Mouse (Mus musculus) frontal cortex, postnatal 25 days (tissue): Measurements from ENCODE around the gene Ablim1.

Source experiments
- DNase-seq, 2 experiments: peaks; one replicate each; pipeline ENCODE4 v3.0.0; 2022; ENCODE audit warnings: low spot score in 2 of 2

Gene Ablim1

DNA sequence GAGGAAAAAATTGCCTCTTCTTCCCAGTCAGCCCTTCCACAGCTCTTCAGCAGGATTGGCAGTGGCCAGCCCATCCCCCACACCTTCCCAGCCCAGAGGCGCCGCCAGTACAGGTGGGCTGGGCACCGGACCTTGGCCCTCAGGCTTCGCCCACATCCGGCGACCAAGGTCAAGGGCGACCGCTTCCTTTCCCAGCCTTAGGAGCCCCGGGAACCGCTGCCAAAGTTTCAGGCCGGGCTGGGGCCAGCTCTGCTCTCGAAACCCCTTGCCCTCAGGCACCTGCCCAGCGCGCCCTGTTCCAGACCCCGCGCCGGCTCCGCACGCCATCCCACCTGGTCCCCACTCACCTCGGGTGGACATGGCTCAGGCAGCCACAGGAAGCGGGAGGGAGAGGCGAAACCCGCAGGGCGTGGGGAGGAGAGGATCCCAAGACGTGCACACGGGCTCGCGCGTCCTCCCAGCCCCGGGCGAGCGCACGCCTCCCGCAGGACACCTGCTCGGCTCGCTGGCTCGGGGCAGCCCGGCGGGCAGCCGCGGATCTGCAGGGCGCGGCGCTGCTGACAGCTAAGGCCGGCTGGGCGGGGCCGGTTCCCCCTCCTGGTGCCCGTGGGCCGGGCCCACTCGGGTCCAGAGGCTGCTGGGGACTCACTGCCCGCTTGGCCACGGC, at the start of gene Ablim1:
Gene Ablim1, minus strand, starts transcription at position 574 of the 667 bp plus-strand sequence.
- peak in 1 of 2 experiments; percentile 24 for DNase-seq

- DNase-seq: no peak
Measured at GRCm38 (mm10) chr19:57363538-57363937, 48.8 kb upstream of the Ablim1 start.

- no peak for DNase-seq
Measured at GRCm38 (mm10) chr19:57363076-57363475, 48.4 kb upstream of the Ablim1 start.

GRCm38 (mm10) chr19:57362586-57362985, 47.9 kb upstream of the Ablim1 start:
- no peak for DNase-seq

- DNase-seq: no peak
Measured at GRCm38 (mm10) chr19:57361939-57362307, 47.2 kb upstream of the Ablim1 start.

- DNase-seq: peak; percentile 38
Measured at GRCm38 (mm10) chr19:57361131-57361938, 46.6 kb upstream of the Ablim1 start.

GRCm38 (mm10) chr19:57360341-57361130, 45.8 kb upstream of the Ablim1 start, which contains the start of gene Fam160b1:
TSS of gene Fam160b1 (plus strand) at chr19:57360680.
- DNase-seq: peak; percentile 80 to 86

DNA sequence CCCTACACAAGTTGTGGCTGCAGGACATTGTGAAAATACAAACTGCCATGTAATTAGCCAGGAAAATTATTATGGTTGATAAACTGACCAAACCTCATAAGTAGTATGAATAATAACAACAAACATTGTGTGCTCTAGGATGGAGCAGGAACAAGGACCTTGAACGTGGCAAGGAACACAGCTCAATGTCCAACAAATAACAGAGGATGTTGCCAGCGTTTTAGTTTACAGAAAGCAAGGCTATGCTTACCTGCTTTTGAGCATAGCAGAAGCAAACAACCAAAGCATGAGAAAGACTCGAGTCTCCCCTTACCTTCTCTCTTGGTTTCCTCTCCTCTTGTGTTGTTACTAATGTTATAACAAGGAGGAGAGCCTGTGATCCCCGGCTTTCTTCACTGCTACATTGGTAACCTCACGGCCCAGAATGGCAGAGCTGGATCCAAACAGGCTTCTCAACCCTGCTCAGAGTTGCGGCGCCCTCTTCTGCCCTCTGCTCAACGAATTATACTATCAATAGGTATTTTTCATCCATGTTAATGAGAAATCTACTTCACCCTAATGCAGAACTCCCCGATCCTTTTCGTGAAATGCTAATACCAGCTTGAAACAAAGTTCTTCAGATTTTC, 45.1 kb upstream of the Ablim1 start:
- DNase-seq: no peak

GRCm38 (mm10) chr19:57358836-57359598, 44.3 kb upstream of the Ablim1 start:
- no peak for DNase-seq

DNA sequence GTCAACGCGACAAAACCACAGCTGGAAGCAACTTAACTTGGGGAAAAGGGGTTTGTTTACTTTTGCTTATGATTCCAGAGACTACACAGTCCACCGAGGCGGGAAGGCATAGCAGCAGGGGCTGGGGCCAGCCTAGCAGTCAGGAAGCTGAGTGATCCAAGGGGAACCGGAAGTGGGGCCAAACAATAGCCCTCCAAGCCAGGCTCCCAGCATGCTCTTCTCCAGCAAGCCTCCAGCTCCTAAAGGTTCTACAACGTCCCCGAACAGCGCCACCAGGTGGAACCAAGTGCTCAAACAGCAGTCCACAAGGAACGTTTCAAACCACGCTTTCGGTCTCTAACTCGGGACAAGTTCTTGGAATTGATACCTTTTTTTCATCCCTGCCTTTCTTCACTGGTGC, 43.6 kb upstream of the Ablim1 start:
- DNase-seq: no peak

- DNase-seq: no peak
Measured at GRCm38 (mm10) chr19:57357811-57358210, 43.1 kb upstream of the Ablim1 start.

DNA sequence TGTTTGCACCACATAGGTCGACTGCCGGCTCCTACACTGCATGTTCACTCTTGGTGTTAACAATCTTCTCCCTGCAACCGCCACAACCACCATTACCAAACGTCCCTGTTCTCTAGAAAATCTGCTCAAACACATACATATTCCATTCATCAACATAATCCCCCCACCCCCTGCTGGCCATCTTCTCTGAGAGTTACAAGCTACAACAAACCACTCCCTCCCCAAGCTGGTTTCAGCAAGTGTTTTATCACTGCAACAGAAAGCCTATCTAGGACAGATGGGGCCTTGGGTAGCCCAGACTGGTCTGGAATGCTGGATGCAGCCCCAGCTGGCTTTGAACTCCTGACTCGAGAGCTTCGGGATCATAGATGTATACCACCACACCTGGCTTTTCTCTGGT, 42.5 kb upstream of the Ablim1 start:
- DNase-seq: no peak

DNA sequence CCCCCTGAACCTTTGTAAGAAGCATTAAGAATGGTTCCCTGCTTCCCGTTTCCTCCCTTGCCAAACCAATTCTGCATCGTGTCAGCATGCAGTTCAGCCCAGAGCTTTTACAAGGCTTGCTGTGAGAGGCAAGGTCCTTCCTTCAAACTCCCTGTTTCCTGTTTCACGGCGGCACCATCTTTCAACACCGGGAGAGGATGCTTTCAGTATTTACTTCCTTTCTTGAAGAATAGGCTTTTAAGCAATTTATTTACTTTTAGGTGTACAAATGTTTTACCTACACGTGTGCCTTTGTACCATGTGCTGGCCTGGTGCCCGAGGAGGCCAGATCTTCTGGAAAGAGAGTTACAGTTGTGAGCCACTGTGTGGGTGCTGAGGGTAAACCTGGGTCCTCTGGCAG, 41.6 kb upstream of the Ablim1 start:
- no peak for DNase-seq

GRCm38 (mm10) chr19:57355451-57356251, 40.9 kb upstream of the Ablim1 start:
- DNase-seq: no peak

DNA sequence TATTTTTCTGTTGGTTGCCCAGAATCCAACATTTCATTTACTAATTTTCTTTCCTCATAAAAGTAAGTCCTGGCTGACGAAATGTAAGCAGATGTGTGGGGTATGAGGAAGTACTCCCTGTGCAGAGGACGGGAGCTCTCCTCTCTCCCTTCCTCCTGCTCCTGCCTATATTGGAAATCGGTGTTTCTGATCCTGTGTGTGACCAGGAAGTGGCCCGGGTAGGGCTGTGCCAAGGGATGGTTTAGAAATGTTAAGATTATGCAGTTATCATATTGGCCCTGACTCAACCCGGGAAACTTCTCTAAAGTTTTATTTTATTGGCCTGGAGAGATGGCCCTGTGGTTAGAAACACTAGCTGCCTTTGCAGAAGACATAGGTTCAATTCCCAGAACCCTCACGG, 40.0 kb upstream of the Ablim1 start:
- no peak for DNase-seq

GRCm38 (mm10) chr19:57354050-57354449, 39.3 kb upstream of the Ablim1 start:
- no peak for DNase-seq

DNA sequence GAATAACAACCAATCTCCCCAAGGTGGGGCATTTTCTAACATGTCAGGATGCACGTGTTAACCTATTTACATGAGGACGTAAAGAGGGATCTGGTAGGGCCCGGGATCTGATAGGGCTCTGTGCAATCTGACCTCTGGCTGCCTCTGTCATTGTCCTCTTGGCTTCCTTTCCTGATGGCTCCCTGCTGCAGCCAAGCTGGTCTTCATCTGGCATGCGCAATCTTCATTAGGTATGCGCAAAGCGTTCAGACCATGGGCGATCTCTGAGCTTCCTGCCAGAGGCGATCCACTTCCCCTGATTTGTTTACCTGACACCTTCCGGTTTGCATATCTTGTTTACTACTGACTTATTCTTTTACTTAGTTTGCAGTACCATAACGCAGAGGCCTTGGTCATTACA, 38.5 kb upstream of the Ablim1 start:
- no peak for DNase-seq

DNA sequence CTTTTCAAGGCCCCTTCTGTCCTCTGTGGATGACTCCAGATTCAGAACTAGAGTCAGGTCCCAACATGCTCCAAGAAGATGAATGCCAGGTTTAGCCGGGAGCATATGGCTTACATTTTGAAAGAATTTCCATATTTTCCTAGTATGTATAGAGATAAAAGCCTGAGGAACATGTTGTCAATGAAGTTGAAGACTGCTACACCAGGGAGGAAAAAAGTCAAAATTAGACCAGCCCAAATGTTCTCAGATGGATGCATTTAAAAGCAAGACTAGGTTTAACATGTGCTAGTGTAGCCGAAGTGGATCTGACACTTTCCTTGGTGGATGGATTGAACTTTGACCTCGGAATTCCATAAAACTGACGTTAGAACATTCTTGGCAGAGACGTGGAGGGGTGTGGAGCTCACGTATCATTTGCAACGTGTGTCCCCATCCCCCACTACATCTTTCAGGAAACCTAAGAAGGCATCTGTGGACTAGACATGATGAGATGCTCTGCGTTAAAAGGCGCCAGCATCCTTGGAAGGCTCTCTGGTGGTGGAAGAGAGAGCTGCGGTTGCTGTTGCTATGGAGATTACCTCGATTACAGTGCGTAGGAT, 37.7 kb upstream of the Ablim1 start:
- no peak for DNase-seq

DNA sequence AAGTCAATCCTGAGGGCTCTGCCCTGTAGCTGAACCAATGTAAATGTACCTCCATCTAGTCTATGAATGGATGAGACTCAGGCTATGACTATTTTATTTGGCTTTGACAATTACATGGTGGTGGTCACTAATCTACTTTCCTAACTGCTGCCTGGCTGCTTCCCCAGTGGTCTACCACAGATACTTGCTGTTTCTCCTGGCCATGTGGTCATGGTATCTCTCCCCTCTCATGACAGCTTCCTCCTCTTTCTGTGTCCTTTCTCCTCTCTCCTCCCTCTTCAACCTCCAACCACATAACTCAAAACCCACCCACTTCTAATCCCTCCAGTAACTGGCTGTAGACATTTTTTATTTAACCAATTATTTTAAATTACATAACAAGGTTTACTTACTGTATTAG, 34.4 kb upstream of the Ablim1 start:
- no peak for DNase-seq

GRCm38 (mm10) chr19:57344678-57345077, 30.0 kb upstream of the Ablim1 start:
- DNase-seq: no peak
